Mouse (Mus musculus) ES-CJ7 (cell line): ENCODE measurements around the gene Mfsd12.
A peak's percentile ranks its signal among the peaks of the same experiment; 100 is the strongest.

Experiments
- DNase-seq: peaks from one replicate; pipeline ENCODE4 v3.0.0; 2011; ENCODE audit warnings: low read depth, low spot score

The Mfsd12 gene

GRCm38 (mm10) chr10:81329194-81329975, 27.9 kb upstream of the Mfsd12 start:
- DNase-seq, result no peak

GRCm38 (mm10) chr10:81330007-81330406, 27.3 kb upstream of the Mfsd12 start:
- DNase-seq, result no peak

GRCm38 (mm10) chr10:81332277-81332676, 25.0 kb upstream of the Mfsd12 start:
- DNase-seq, result no peak

- DNase-seq, result no peak
These were observed 23.0 kb upstream of the Mfsd12 start for GRCm38 (mm10) chr10:81334324-81334723.

GRCm38 (mm10) chr10:81335393-81336340, 21.6 kb upstream of the Mfsd12 start:
- DNase-seq, result no peak

GRCm38 (mm10) chr10:81336558-81336957, 20.7 kb upstream of the Mfsd12 start:
- DNase-seq, result no peak

- peak; percentile 97 for DNase-seq
These were observed 16.5 kb upstream of the Mfsd12 start for GRCm38 (mm10) chr10:81340551-81341332.

- DNase-seq, result peak; percentile 69
These were observed 15.8 kb upstream of the Mfsd12 start for GRCm38 (mm10) chr10:81341333-81341949.

- no peak for DNase-seq
These were observed 14.4 kb upstream of the Mfsd12 start, which contains the start of gene Gipc3 for GRCm38 (mm10) chr10:81342686-81343505. Gene Gipc3, minus strand, starts transcription at chr10:81343266.

- no peak for DNase-seq
These were observed 12.7 kb upstream of the Mfsd12 start for GRCm38 (mm10) chr10:81344421-81345161.

- DNase-seq, result no peak
These were observed 12.1 kb upstream of the Mfsd12 start for GRCm38 (mm10) chr10:81345162-81345534.

- DNase-seq, result peak; percentile 86
These were observed 10.7 kb upstream of the Mfsd12 start for GRCm38 (mm10) chr10:81346453-81347067.

GRCm38 (mm10) chr10:81349146-81349545, 8.1 kb upstream of the Mfsd12 start:
- DNase-seq, result peak; percentile 95

GRCm38 (mm10) chr10:81349961-81350350, 7.3 kb upstream of the Mfsd12 start:
- no peak for DNase-seq

- peak; percentile 99 for DNase-seq
These were observed 6.8 kb upstream of the Mfsd12 start, which contains the start of gene Hmg20b for GRCm38 (mm10) chr10:81350351-81351063. Gene Hmg20b, minus strand, starts transcription at chr10:81350480.

GRCm38 (mm10) chr10:81351678-81352291, 5.5 kb upstream of the Mfsd12 start:
- DNase-seq, result peak; percentile 89

- peak; percentile 80 for DNase-seq
These were observed 2.4 kb upstream of the Mfsd12 start for GRCm38 (mm10) chr10:81354738-81355477.
